Mouse (Mus musculus) urinary bladder, postnatal 4 days (tissue): ENCODE data around the gene Pcdh10.
A peak's percentile ranks its signal among the peaks of the same experiment; 100 is the strongest.

ENCODE experiments used
- DNase-seq, 2 experiments: peaks; one replicate each; pipeline ENCODE4 v3.0.0; 2021 to 2022; ENCODE audit warnings: low spot score in 2 of 2

The Pcdh10 gene

DNA sequence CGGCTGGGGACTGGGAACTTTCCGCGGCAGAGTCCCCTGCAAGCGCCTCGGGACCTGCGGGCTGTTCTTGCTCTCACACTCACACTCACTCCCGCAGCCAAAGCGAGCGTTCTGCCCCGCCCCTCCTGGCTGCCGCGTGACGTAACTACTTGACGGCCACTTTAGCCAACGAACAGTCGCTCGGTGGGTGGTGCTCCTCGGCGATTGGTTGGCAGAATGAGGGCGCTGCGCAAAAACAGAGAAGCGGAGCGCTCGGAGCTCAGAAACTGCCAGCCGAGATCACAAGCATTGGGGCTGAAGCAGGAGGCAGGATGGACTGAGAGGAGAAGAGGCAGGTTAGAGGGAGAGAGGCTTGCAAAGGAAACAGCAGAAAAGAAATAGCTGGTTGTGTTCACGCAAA, at the start of gene Pcdh10:
Gene Pcdh10, plus strand, starts transcription at position 254 of the 400 bp plus-strand sequence.
- peak; percentile 86 to 93 for DNase-seq

DNA sequence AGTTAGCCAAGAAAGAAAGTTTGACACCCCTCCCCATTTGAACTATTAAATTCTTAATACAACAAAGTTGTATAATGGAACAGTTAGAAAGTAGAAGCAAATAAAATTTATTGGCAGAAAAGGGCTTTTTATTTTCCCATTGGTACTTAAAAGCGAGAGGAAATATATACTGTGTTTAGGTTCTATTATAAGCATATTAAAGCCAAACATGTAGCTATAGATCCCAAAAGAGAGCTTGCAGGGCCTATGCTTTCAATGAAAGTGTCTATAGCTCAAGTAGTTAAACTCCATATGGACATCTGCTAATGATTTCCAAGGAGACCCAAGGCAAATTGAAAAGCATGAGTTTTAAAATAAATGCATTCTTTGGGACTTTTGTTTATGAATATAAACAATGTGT, 22.3 kb upstream of the Pcdh10 start:
- DNase-seq: no peak

DNA sequence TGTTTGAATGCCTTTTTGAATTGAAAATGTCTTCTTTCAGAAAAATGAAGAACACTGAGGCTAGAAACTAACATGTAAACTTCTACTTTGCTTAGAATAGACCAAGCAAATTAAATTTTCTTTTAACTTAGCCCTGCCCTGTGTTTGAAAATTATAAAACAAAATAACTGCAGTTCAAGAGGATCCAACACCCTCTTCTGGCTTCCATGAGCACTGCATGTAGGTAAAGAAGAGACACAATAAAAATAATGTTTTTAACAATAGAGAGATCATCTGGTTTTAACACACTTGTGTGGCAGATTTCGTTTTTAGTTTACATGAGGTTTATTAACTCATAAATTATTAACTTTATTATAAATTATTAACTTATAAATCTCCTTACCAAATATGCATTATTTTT, 9.2 kb upstream of the Pcdh10 start:
- no peak for DNase-seq

DNA sequence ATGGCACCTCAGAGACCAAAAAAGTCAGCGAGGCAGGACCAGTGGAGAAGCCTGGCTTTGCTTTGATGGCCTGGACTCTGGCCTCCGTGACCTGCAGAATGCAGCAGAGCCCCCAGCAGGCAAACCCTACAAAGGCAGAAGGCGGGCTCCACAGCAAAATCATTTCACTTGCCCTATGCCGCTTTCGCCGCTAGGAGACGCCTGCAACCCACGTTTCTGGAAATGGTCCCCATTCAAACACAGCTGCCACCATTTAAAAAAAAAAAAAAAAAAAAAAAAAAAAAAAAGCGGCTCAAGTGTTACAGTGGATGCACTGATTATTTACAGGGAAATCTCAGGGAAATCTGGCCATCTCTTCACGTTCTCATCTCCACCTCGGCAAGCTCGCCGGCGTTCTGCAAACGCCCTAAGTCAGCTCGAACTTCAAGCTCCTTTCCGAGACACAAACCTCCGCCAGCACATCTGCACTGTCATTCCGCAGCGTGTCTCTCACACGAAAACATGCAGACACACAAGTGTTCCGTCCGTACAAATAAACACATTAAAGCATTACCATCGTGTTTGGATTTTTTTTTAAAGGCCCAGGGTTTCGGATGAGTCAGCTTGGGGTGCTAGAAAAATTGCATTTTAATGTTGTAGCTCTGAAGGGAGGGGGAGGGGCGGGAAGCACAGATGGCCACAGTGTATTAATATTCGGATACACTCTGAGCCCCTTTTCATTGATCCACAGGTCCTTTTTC, 2.3 kb upstream of the Pcdh10 start:
- peak; percentile 57 to 69 for DNase-seq

DNA sequence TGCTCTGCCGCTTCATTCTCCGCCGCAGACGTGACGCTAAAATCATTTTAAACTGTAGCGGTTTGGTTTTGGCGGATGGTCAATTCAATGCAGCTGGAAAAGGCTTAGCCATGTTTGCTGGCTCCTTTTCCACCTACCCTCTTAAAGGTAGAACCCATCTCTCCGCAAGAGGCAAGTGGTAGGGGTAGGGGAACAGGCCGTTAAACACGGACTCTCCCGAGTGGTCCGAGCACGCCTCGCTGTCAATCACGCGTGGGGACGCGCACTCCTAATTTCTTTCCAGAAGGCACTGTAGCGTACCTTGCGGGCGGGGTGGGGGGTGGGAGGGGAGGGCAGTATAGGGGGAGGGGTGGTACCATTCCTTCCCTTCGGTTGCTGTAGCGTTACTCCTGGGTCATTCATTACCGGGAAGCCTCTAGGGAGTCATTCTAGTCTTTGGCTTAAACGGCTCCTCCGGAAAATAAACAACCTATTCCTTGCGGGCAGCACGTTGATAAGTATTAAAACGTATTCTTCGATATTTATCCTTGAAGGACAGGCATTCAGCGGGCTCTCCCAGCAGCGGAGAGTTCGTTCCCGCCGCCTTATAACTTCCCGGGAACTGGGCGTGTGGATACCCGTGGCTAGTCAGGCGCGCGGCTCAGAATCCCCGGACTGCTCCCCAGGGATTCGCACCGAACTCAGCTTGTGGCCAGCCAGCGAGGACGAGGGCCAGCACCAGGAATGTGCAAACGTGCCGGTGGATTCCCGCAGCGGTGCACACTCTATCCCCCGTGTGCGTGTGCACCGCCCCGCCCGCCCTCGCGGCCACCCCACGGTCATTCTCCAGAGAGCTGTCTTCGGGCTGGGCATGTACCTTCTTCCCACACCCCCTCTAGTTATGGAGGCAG, 1.5 kb upstream of the Pcdh10 start:
- DNase-seq: peak in 1 of 2 experiments; percentile 60

DNA sequence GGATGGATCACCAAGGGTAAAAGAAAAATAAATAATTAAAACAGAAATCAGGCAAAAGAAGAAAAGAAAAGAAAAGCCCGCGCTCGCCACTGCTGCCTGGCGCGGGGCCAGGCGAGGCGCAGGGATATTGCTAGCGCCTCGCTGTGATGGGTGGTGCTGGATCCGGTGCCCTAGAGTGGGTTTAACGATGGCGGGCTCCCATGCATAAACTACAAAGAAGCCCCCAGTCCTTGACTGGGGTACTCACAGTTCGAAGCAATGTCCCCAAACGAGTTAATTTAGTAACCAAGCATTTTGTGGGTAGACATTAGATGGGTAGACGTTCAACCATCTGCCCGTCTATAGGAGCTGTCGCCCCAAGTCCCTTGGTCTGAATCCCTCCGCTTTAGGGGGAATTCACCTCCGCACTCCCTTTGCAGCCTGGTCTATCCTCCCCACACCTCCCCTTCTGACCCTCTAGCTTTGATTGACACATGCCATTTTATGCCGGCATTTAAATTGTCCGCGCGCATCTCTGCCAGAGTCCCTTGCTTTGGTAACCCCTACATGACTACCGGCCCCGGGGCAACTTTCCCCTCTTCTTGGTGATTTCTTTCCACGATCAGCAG, 703 bp upstream of the Pcdh10 start:
- DNase-seq: no peak

DNA sequence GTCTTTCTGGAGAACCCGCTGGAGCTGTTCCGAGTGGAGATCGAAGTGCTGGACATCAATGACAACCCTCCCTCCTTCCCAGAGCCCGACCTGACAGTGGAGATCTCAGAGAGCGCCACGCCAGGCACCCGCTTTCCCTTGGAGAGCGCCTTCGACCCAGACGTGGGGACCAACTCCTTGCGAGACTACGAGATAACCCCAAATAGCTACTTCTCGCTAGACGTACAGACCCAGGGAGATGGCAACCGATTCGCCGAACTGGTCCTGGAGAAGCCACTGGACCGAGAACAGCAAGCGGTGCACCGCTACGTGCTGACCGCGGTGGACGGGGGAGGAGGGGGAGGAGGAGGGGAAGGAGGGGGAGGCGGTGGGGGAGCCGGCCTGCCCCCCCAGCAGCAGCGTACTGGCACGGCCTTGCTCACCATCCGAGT, 1.4 kb downstream of the Pcdh10 start:
- no peak for DNase-seq

DNA sequence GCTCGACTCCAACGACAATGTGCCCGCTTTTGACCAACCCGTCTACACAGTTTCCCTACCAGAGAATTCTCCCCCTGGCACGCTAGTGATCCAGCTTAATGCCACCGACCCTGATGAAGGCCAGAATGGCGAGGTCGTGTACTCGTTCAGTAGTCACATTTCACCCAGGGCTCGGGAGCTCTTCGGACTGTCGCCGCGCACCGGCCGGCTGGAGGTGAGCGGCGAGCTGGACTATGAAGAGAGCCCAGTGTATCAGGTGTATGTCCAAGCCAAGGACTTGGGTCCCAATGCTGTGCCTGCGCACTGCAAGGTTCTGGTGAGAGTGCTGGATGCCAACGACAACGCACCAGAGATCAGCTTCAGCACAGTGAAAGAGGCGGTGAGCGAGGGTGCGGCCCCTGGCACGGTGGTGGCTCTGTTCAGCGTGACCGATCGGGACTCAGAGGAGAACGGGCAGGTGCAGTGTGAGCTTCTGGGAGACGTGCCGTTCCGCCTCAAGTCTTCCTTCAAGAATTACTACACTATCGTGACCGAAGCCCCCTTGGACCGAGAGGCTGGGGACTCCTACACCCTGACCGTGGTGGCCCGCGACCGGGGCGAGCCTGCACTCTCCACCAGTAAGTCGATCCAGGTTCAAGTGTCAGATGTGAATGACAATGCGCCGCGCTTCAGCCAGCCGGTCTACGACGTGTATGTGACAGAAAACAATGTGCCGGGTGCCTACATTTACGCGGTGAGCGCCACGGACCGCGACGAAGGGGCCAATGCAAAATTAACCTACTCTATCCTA, 2.0 kb downstream of the Pcdh10 start:
- DNase-seq: peak in 1 of 2 experiments; percentile 59

DNA sequence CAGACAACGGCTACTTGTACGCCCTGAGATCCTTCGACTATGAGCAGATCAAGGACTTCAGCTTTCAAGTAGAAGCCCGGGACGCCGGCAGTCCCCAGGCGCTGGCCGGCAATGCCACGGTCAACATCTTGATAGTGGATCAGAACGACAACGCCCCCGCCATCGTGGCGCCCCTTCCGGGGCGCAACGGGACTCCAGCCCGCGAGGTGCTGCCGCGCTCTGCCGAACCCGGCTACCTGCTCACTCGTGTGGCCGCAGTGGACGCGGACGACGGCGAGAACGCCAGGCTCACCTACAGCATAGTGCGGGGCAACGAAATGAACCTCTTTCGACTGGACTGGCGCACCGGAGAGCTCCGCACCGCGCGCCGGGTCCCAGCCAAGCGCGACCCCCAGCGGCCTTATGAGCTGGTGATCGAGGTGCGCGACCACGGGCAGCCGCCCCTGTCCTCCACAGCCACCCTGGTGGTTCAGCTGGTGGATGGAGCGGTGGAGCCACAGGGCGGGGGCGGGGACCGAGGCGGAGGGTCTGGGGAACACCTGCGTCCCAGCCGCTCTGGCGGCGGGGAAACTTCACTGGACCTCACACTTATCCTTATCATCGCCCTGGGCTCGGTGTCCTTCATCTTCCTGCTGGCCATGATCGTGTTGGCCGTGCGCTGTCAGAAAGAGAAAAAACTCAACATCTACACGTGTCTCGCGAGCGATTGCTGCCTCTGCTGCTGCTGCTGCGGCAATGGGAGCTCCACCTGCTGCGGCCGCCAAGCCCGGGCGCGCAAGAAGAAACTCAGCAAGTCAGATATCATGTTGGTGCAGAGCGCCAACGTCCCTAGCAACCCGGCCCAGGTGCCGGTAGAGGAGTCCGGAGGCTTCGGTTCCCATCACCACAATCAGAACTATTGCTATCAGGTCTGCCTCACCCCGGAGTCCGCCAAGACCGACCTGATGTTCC, 2.9 kb downstream of the Pcdh10 start:
- no peak for DNase-seq

DNA sequence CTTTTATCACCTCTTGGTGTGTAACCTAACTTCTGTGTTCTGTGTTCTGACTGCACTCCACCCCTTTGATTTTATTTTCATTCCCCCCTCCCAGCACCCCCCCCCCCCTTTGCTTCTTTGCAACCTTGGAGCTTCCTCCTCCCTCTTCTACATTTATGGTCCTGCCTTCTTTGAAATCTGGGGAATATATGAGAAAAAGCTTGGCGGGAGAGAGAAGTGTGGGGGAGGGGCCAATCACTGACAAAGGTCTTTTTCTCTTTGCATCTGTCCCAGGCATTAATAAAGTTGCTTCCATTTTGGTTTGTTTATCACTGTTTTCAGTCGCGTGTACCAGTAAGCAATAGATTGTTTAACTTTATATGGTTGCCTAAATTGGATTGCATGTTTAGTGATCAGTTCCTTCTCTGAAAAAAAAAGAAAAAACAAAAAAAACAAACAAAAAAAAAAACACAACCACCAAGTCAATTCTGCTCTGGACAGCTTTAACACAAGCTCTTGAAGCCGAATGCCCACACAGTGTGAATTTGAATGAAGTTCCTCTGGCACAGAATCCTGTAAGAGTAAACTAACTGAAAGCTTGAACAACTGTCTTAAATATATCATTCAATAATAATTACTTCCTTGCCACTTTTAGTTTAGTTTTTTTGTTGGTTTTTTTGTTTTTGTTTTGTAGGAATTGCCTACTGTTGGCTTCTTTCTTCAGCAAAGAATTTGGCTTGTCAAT, 4.0 kb downstream of the Pcdh10 start:
- DNase-seq: no peak

DNA sequence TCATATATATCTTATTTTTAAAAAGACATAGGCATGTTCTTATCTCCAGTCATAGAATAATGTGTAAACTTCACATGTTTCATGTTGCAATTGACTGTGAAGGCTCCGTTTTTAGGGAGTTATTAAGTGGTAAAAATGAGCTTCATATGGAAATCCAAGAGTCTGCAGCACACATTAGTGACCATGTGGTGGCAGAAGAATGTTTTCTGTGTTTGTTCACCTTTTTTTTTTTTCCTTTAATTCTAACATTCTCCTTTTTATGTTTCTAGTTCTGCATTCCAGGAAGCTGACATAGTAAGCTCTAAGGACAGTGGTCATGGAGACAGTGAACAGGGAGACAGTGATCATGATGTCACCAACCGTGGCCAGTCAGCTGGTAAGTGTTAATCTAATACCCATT, 5.6 kb downstream of the Pcdh10 start:
- DNase-seq: no peak

DNA sequence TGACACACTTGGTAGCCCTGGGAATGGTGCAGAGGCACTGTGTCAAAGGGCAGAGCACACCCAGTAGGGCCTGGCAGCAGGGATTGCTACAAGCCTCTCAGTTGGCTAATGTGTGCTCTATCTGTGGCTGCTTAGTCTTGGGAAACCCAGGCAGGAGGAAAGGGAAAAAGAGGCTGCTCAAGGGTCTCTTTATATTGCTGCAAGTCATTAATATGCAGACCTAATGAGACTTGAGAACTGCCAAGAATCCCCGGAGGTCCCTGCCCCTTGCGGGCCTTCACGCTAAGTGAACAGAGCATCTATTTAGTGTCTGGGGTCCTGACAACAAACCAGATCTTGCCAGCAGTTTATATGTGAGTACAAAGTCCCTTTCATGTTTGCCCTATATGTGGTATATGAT, 6.8 kb downstream of the Pcdh10 start:
- no peak for DNase-seq

DNA sequence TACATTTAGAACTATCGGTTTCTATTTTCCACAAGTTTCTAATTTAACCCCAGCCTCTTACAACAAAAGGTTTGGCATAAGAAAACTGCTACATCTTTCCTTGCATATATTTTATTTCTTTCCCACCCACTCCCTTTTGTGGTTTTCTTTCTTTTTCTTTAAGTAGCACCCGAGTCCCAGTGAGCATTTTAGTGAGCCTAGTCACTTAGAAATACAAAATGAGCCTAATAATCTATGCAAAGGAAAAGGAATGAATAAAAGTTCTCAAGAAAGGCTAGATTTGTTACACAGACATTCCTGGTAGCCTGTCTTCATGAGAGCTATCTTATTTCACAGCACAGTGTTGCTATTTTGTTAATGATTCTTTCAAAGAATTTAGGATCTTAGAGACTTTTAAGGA, 7.3 kb downstream of the Pcdh10 start:
- no peak for DNase-seq

DNA sequence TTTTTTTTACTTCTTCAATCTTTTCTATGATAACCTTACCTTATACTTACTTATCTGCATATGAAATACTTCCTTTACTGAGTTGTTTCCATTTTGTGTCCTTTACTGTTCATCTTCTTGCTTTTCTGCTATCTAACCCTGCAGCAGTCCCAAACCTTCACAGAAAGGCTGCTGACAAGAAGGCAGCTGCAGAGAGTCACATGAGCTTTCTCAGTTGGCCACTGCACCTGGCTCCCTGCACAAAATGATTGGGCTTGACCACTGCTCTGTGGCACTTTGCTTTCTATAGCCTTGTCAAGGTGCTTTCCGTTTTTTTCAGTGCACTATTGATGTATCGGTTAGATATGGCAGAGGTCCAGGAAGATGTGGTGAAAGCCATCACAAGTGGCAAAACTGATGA, 8.3 kb downstream of the Pcdh10 start:
- no peak for DNase-seq

DNA sequence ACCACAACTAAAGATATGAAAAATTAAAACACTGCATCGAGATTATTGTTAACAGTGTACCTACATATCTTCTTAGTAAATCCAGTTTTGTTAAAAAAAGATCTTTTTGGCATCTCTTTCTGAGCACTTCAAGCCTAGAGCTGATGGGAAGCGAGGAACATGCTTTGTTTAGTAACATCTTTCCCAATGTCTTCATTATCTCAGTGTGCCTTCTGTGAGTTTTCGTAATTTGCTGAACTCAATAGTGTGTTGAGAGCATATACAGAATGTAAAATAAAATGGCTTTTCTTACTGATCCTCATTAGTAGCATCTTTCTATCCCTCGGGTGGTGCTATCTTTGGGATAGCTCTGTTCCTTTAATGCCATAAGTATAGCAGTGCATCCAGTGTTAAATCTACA, 18.9 kb downstream of the Pcdh10 start:
- DNase-seq: no peak

DNA sequence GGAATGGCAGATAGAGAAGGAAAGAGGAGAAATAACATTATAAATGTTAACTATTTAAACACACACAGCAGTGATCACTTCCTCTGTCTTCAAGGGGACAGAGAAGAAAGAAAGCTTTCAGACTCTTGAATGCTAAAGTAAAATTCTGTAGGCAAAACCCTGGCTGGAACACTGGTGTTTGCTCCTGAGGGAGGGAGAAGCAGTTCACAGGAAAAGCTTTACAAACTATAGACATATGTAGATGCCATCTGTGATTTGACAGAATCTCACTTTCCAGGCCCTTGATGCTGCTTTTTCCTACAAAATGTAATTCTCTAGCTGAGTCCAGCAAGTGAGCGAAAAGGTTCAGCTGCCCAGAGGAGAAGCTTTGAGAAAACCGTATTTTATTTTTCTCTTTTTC, 25.0 kb downstream of the Pcdh10 start:
- DNase-seq: no peak

DNA sequence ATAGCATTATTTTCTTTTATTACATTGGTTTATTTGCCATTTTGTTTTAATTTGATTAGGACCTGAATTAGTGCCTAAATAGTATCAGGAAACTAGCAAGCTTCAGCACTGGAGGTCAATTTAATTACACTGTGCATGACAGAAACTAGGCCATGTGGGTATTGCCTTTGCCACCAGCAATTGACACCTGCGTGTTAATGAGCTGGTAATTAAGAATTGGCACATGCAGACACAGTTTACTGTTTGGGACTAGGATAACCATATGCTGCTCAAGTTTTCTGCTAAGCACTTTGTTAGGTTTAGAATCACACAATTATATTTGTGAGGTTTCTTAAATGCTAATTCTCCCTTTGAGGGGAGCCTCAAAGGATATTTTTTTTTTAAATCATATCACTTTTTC, 53.5 kb downstream of the Pcdh10 start:
- DNase-seq: no peak

DNA sequence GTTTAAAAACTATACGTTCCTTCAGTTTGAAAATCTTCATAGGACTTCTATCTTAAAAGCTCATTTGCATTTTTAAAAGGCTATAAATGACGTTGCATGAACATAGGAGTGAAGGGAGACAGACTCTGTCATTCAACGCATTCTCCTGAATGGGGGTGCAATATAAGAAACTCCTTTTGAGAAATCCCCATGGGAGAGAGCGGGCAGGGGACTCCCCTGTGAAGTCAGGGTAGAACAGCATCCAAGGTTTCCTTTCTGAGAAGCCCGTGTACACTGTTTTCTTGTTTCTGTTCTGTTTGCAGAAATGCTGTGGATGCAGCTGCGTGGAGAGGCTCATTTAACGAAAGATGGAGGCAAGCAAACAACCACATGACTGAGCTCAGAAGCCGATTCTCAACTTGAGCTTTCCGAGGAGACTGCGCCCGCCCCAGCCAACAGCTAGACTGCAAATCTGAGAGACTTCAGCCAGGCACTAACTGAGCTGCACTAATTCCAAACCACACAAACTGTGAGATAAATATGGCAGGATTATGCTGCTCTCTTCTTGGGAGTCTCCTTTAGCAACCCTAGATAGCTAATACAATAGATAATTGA, 54.1 kb downstream of the Pcdh10 start:
- no peak for DNase-seq
